ENCODE assay signal across 12 mouse cellular contexts in genomic region chr10:67320207-67320859, GRCm38 (mm10). TPM values are rescaled to one million over a fixed set of nuclear protein-coding genes. Genes with fewer than 3 reads are reported as not detected.
A peak's percentile ranks its signal among the peaks of the same experiment; 100 is the strongest.
DNase-seq lines count a peak whose midpoint lies in the region; ATAC-seq and TF ChIP-seq lines count a peak whose summit lies in the region.
"Had no signal": no experiment of that assay in that cellular context is flagged by ENCODE, and none has a peak within 500 bp of the region (broad histone marks: within the 10 kb centered on the region; RNA-seq: fewer than 3 reads in every experiment).

No protein-coding gene starts in this region.

- TF ChIP-seq CTCF in heart, adult 2 months (IDR thresholded peaks at IDR 0.05): no peak
- TF ChIP-seq CTCF in lung, embryonic 14.5 days (IDR thresholded peaks at IDR 0.05; ENCODE audit: low read depth): no peak

- no peak for TF ChIP-seq POLR2A in heart, adult 2 months (IDR thresholded peaks at IDR 0.05; ENCODE audit: insufficient read depth, low read depth, low read length)

- no peaks in the 10 kb centered on the region for H3K36me3 ChIP-seq in heart, embryonic 12.5 days
- H3K36me3 ChIP-seq in heart, adult 2 months (ENCODE audit: control insufficient read depth, insufficient read depth, low read length): no peaks in the 10 kb centered on the region
- no peaks in the 10 kb centered on the region for H3K36me3 ChIP-seq in lung, embryonic 14.5 days (ENCODE audit: insufficient read depth)
- no peaks in the 10 kb centered on the region for H3K36me3 ChIP-seq in forebrain, embryonic 13.5 days (ENCODE audit: poor library complexity, severe bottlenecking)
- H3K36me3 ChIP-seq in midbrain, embryonic 15.5 days (replicated peaks): no peaks in the 10 kb centered on the region

- no peak for ATAC-seq in heart, embryonic 12.5 days (ENCODE audit: insufficient number of reproducible peaks, low FRiP score)
- ATAC-seq in lung, embryonic 14.5 days (ENCODE audit: insufficient read depth): no peak
- ATAC-seq in forebrain, embryonic 13.5 days: peak; percentile 47
- ATAC-seq in midbrain, embryonic 15.5 days (replicated peaks): peak; percentile 32; the same call in 1 of the 2 replicates

- H3K4me3 ChIP-seq in heart, embryonic 12.5 days: peak overlapping the region; percentile 17
- H3K4me3 ChIP-seq in heart, adult 2 months: no peak overlapping the region
- H3K4me3 ChIP-seq in lung, embryonic 14.5 days (ENCODE audit: low read depth, low read length): no peak overlapping the region
- peak overlapping the region; percentile 19; the same call in 1 of the 2 replicates for H3K4me3 ChIP-seq in forebrain, embryonic 13.5 days
- H3K4me3 ChIP-seq in midbrain, embryonic 15.5 days: peak overlapping the region; percentile 14; the same call in 1 of the 2 replicates

- H3K27ac ChIP-seq in heart, embryonic 12.5 days (ENCODE audit: poor library complexity, severe bottlenecking): no peak overlapping the region
- no peak overlapping the region for H3K27ac ChIP-seq in heart, adult 2 months
- no peak overlapping the region for H3K27ac ChIP-seq in lung, embryonic 14.5 days (ENCODE audit: low read depth)
- no peak overlapping the region for H3K27ac ChIP-seq in forebrain, embryonic 13.5 days
- no peak overlapping the region for H3K27ac ChIP-seq in midbrain, embryonic 15.5 days

- WGBS in heart, embryonic 12.5 days: 15% methylated on average over 17 of the region's 17 CpGs
- WGBS in heart, adult 2 months: 34% methylated on average over 17 of the region's 17 CpGs
- 12% methylated on average over 17 of the region's 17 CpGs for WGBS in lung, embryonic 14.5 days
- WGBS in forebrain, embryonic 13.5 days: 6% methylated on average over 17 of the region's 17 CpGs
- 7% methylated on average over 17 of the region's 17 CpGs for WGBS in midbrain, embryonic 15.5 days

- no peak for DNase-seq in heart, adult 2 months
- DNase-seq in lung, embryonic 14.5 days: peak; percentile 41
- DNase-seq in lung, postnatal 14 days: no peak
- no peak for DNase-seq in urinary bladder, postnatal 36 days (ENCODE audit: low spot score in 2 of 2)
- DNase-seq in urinary bladder, postnatal 4 days (ENCODE audit: low spot score in 2 of 2): no peak
- DNase-seq: adrenal gland, adult 2 months; heart, postnatal 36 days; right cerebral cortex, postnatal 14 days; thymus, postnatal 14 days had no signal

- H3K79me2 ChIP-seq in heart, adult 2 months (replicated peaks; ENCODE audit: control insufficient read depth, insufficient read depth, low read length): no peaks in the 10 kb centered on the region

- H3K27me3 ChIP-seq in heart, embryonic 12.5 days (replicated peaks): peaks cover 29% of the 10 kb centered on the region
- no peaks in the 10 kb centered on the region for H3K27me3 ChIP-seq in heart, adult 2 months (ENCODE audit: control insufficient read depth, insufficient read depth, low read length)
- peaks cover 11% of the 10 kb centered on the region; the same call in 1 of the 2 replicates for H3K27me3 ChIP-seq in lung, embryonic 14.5 days (ENCODE audit: insufficient read depth, low read length)
- H3K27me3 ChIP-seq in forebrain, embryonic 13.5 days: peaks cover 37% of the 10 kb centered on the region
- H3K27me3 ChIP-seq in midbrain, embryonic 15.5 days (replicated peaks): no peaks in the 10 kb centered on the region

- peaks cover 15% of the 10 kb centered on the region; the same call in 1 of the 2 replicates for H3K4me1 ChIP-seq in heart, embryonic 12.5 days (replicated peaks)
- H3K4me1 ChIP-seq in heart, adult 2 months (ENCODE audit: control insufficient read depth, insufficient read depth, low read length): no peaks in the 10 kb centered on the region; the same call in 1 of the 2 replicates
- H3K4me1 ChIP-seq in lung, embryonic 14.5 days (ENCODE audit: insufficient read depth): no peaks in the 10 kb centered on the region
- peaks cover 13% of the 10 kb centered on the region for H3K4me1 ChIP-seq in forebrain, embryonic 13.5 days
- H3K4me1 ChIP-seq in midbrain, embryonic 15.5 days: peaks cover 15% of the 10 kb centered on the region

- no peak for TF ChIP-seq EP300 in heart, adult 2 months (IDR thresholded peaks at IDR 0.05; ENCODE audit: insufficient read depth, low read depth, low read length)

- H3K9ac ChIP-seq in heart, embryonic 12.5 days: peak overlapping the region; percentile 12; the same call in 1 of the 2 replicates
- H3K9ac ChIP-seq in heart, adult 2 months (ENCODE audit: low read depth, low read length): no peak overlapping the region
- H3K9ac ChIP-seq in lung, embryonic 14.5 days: no peak overlapping the region
- peak overlapping the region; percentile 10; the same call in 1 of the 2 replicates for H3K9ac ChIP-seq in forebrain, embryonic 13.5 days
- H3K9ac ChIP-seq in midbrain, embryonic 15.5 days: peak overlapping the region; percentile 7; the same call in 1 of the 2 replicates

- peak overlapping the region; percentile 57 for H3K4me2 ChIP-seq in heart, embryonic 12.5 days
- peak overlapping the region; percentile 28; the same call in 1 of the 2 replicates for H3K4me2 ChIP-seq in lung, embryonic 14.5 days
- peak overlapping the region; percentile 49 for H3K4me2 ChIP-seq in forebrain, embryonic 13.5 days
- peak overlapping the region; percentile 47 for H3K4me2 ChIP-seq in midbrain, embryonic 15.5 days

- intact Hi-C loops in heart, adult 2 months (cut with DNase I): no loop called here

- 0 out of 2 replicates have a peak, but pooled peaks cover 4% of the 10 kb centered on the region for H3K9me3 ChIP-seq in heart, embryonic 12.5 days (replicated peaks)
- no peaks in the 10 kb centered on the region for H3K9me3 ChIP-seq in lung, embryonic 14.5 days (ENCODE audit: low read depth, low read length)
- H3K9me3 ChIP-seq in forebrain, embryonic 13.5 days (replicated peaks): no peaks in the 10 kb centered on the region
- H3K9me3 ChIP-seq in midbrain, embryonic 15.5 days: no peaks in the 10 kb centered on the region

RNA-seq across cellular contexts. Expression of gene Nrbf2, which starts 35.2 kb away (rescaled TPM):
- polyA plus RNA-seq in heart, embryonic 12.5 days (2016; fragmentation: Nextera tagmentation; extraction: Ambion mirVana): 31.9 and 36.0 TPM in 2 replicates
- total RNA-seq in heart, adult 2 months (2021): 1 to 10 TPM; 5.4 to 8.7 TPM
- 3.7 and 6.1 TPM in 2 replicates for polyA plus RNA-seq in heart, adult 2 months (2012; rRNA removed)
- 34.8 and 37.0 TPM in 2 replicates for polyA plus RNA-seq in lung, embryonic 14.5 days (2014; fragmentation: Nextera tagmentation; extraction: Ambion mirVana)
- polyA plus RNA-seq in forebrain, embryonic 13.5 days (2015; fragmentation: Nextera tagmentation; extraction: Ambion mirVana): 39.8 and 41.0 TPM in 2 replicates
- 37.3 and 40.4 TPM in 2 replicates for polyA plus RNA-seq in midbrain, embryonic 15.5 days (2015; fragmentation: Nextera tagmentation; extraction: Ambion mirVana)

Comparison
In these comparisons a context has a peak if more than half of its experiments do, and no peak if none do; other contexts are left out.
1. H3K4me3 ChIP-seq: peak in heart, embryonic 12.5 days (single experiment), forebrain, embryonic 13.5 days (single experiment) and midbrain, embryonic 15.5 days (single experiment); none in heart, adult 2 months (single experiment) and lung, embryonic 14.5 days (single experiment).
2. H3K9ac ChIP-seq: peak in heart, embryonic 12.5 days (single experiment), forebrain, embryonic 13.5 days (single experiment) and midbrain, embryonic 15.5 days (single experiment); none in heart, adult 2 months (single experiment) and lung, embryonic 14.5 days (single experiment).
3. ATAC-seq: peak in forebrain, embryonic 13.5 days (single experiment) and midbrain, embryonic 15.5 days (single experiment); none in heart, embryonic 12.5 days (single experiment) and lung, embryonic 14.5 days (single experiment).
4. Peak in every context shown above with its lines, with median percentiles within 50 percentile points of each other: H3K4me2 ChIP-seq.